Mouse (Mus musculus) neural tube, embryonic 11.5 days (tissue): ENCODE data around the gene Ptgis. TPM values are rescaled to one million over a fixed set of nuclear protein-coding genes. Genes with fewer than 3 reads are reported as not detected.

Source experiments
- ATAC-seq: fragments of 200-750 bp; cut with Nextera tagmentation; 2 replicates; pipeline ENCODE4 v1.8.0; 2017; ENCODE audit warnings: moderate number of reproducible peaks, mild to moderate bottlenecking, moderate TSS enrichment, moderate library complexity; ENCODE audit not compliant: insufficient read depth, low FRiP score, low TSS enrichment
- DNase-seq: peaks from one replicate; pipeline ENCODE4 v3.0.0-alpha.2; 2015; ENCODE audit warnings: low spot score
- H3K27ac ChIP-seq: fragments of 300-500 bp; sonication (generic); 2 replicates; pipeline ENCODE4 v1.5.1; 2014; ENCODE audit warnings: low read depth, mild to moderate bottlenecking, low read length
- H3K27me3 ChIP-seq: fragments of 300-500 bp; sonication (generic); 2 replicates; pipeline ENCODE4 v1.6.1; 2014; ENCODE audit warnings: mild to moderate bottlenecking, low read length, mixed read lengths; ENCODE audit not compliant: control insufficient read depth, insufficient read depth
- H3K36me3 ChIP-seq: fragments of 300-500 bp; sonication (generic); 2 replicates; pipeline ENCODE4 v1.6.1; 2014; ENCODE audit warnings: mild to moderate bottlenecking, low read length, moderate library complexity, mixed read lengths; ENCODE audit not compliant: control insufficient read depth, insufficient read depth
- H3K4me1 ChIP-seq: fragments of 300-500 bp; sonication (generic); 2 replicates; pipeline ENCODE4 v1.6.1; 2014; ENCODE audit warnings: low read length, mixed read lengths; ENCODE audit not compliant: control insufficient read depth, insufficient read depth
- H3K4me2 ChIP-seq: fragments of 300-500 bp; sonication (generic); 2 replicates; pipeline ENCODE4 v1.6.1; 2014; ENCODE audit warnings: low read depth, mild to moderate bottlenecking, moderate library complexity
- H3K4me3 ChIP-seq: fragments of 300-500 bp; sonication (generic); 2 replicates; pipeline ENCODE4 v1.5.1; 2014; ENCODE audit warnings: low read depth, low read length
- H3K9ac ChIP-seq: fragments of 300-500 bp; sonication (generic); 2 replicates; pipeline ENCODE4 v1.6.1; 2014; ENCODE audit warnings: mild to moderate bottlenecking, low read length
- H3K9me3 ChIP-seq: fragments of 300-500 bp; sonication (generic); 2 replicates; pipeline ENCODE4 v1.6.1; 2016; ENCODE audit warnings: low read length; ENCODE audit not compliant: control insufficient read depth
- WGBS: fragments of 180-500 bp; shearing (Covaris S2); extraction: QIAGEN DNeasy Blood & Tissue Kit; methylation state at CpG from one replicate; pipeline ENCODE4 v1.1.7; 2014; 5-methylcytosine and 5-hydroxymethylcytosine counted together
- polyA plus RNA-seq: library from polyadenylated mRNA; unstranded; fragments of >200 nt; fragmentation: Nextera tagmentation; extraction: Ambion mirVana; gene quantifications from 2 replicates; pipeline ENCODE4 v1.2.1, GENCODE M21; 2014

Ptgis gene
- polyA plus RNA-seq, 1 experiment from 2014 or later = 10.6 TPM

- H3K4me1 ChIP-seq = no peaks in the 10 kb centered on the region
- no peak for ATAC-seq
- H3K36me3 ChIP-seq = no peaks in the 10 kb centered on the region
- no peak overlapping the region for H3K27ac ChIP-seq
- H3K27me3 ChIP-seq = no peaks in the 10 kb centered on the region
- 94% methylated on average over 10 of the region's 10 CpGs for WGBS
- no peaks in the 10 kb centered on the region for H3K9me3 ChIP-seq
- H3K9ac ChIP-seq = no peak overlapping the region
- H3K4me3 ChIP-seq = no peak overlapping the region
- no peak overlapping the region for H3K4me2 ChIP-seq
- DNase-seq = no peak
These were observed 25.8 kb upstream of the Ptgis start for GRCm38 (mm10) chr2:167266231-167266630.

- no peak for DNase-seq
- no peaks in the 10 kb centered on the region for H3K9me3 ChIP-seq
These were observed 25.4 kb upstream of the Ptgis start for GRCm38 (mm10) chr2:167265806-167266205.

GRCm38 (mm10) chr2:167265021-167265420 lies 24.6 kb upstream of the Ptgis start:
- no peak overlapping the region for H3K4me2 ChIP-seq
- H3K4me3 ChIP-seq = no peak overlapping the region
- WGBS = 85% methylated on average over 2 of the region's 2 CpGs
- no peak overlapping the region for H3K27ac ChIP-seq
- no peaks in the 10 kb centered on the region for H3K36me3 ChIP-seq
- H3K9me3 ChIP-seq = no peaks in the 10 kb centered on the region
- H3K27me3 ChIP-seq = no peaks in the 10 kb centered on the region
- ATAC-seq = no peak
- DNase-seq = no peak
- H3K9ac ChIP-seq = no peak overlapping the region
- no peaks in the 10 kb centered on the region for H3K4me1 ChIP-seq

More at GRCm38 (mm10) chr2:167265806-167266205, 25.4 kb upstream of the Ptgis start:
- no peak for ATAC-seq
- WGBS = 52% methylated on average over 4 of the region's 5 CpGs
- Histone ChIP-seq H3K36me3 (no peaks in the 10 kb centered on the region), H3K4me2 (no peak overlapping the region), H3K4me3 (no peak overlapping the region), H3K27me3 (no peaks in the 10 kb centered on the region), H3K27ac (no peak overlapping the region), H3K4me1 (no peaks in the 10 kb centered on the region), H3K9ac (no peak overlapping the region)

- no peak for ATAC-seq
- Histone ChIP-seq H3K27me3 (no peaks in the 10 kb centered on the region), H3K36me3 (no peaks in the 10 kb centered on the region), H3K4me3 (no peak overlapping the region), H3K4me2 (no peak overlapping the region), H3K9ac (no peak overlapping the region), H3K4me1 (no peaks in the 10 kb centered on the region), H3K9me3 (no peaks in the 10 kb centered on the region), H3K27ac (no peak overlapping the region)
- 90% methylated on average over 11 of the region's 11 CpGs for WGBS
- DNase-seq = no peak
These were observed 23.5 kb upstream of the Ptgis start for GRCm38 (mm10) chr2:167263931-167264330.

- Histone ChIP-seq H3K4me2 (no peak overlapping the region), H3K27ac (no peak overlapping the region), H3K27me3 (no peaks in the 10 kb centered on the region), H3K4me3 (no peak overlapping the region), H3K9me3 (no peaks in the 10 kb centered on the region), H3K9ac (no peak overlapping the region), H3K4me1 (no peaks in the 10 kb centered on the region), H3K36me3 (no peaks in the 10 kb centered on the region)
- WGBS = 93% methylated on average over 8 of the region's 8 CpGs
- DNase-seq (no peak), ATAC-seq (no peak)
These were observed 22.8 kb upstream of the Ptgis start for GRCm38 (mm10) chr2:167263040-167263810.

GRCm38 (mm10) chr2:167262433-167262832 lies 22.0 kb upstream of the Ptgis start:
- Histone ChIP-seq H3K9me3 (no peaks in the 10 kb centered on the region), H3K4me1 (no peaks in the 10 kb centered on the region), H3K27ac (no peak overlapping the region), H3K9ac (no peak overlapping the region), H3K4me3 (no peak overlapping the region), H3K27me3 (no peaks in the 10 kb centered on the region), H3K36me3 (no peaks in the 10 kb centered on the region), H3K4me2 (no peak overlapping the region)
- no peak for DNase-seq
- no peak for ATAC-seq
- WGBS = 88% methylated on average over 10 of the region's 10 CpGs

GRCm38 (mm10) chr2:167261106-167261505 lies 20.7 kb upstream of the Ptgis start:
- H3K27ac ChIP-seq = no peak overlapping the region
- 87% methylated on average over 4 of the region's 4 CpGs for WGBS
- H3K9me3 ChIP-seq = no peaks in the 10 kb centered on the region
- DNase-seq (no peak), ATAC-seq (no peak)
- H3K4me2 ChIP-seq = no peak overlapping the region
- no peaks in the 10 kb centered on the region for H3K4me1 ChIP-seq
- H3K36me3 ChIP-seq = no peaks in the 10 kb centered on the region
- H3K27me3 ChIP-seq = no peaks in the 10 kb centered on the region
- no peak overlapping the region for H3K9ac ChIP-seq
- H3K4me3 ChIP-seq = no peak overlapping the region

- Histone ChIP-seq H3K4me2 (no peak overlapping the region), H3K36me3 (no peaks in the 10 kb centered on the region), H3K9me3 (no peaks in the 10 kb centered on the region), H3K4me3 (no peak overlapping the region), H3K27me3 (no peaks in the 10 kb centered on the region), H3K4me1 (no peaks in the 10 kb centered on the region), H3K9ac (no peak overlapping the region), H3K27ac (no peak overlapping the region)
- WGBS = 40% methylated on average over 3 of the region's 3 CpGs
- ATAC-seq = no peak
- DNase-seq = no peak
These were observed 17.4 kb upstream of the Ptgis start for GRCm38 (mm10) chr2:167257790-167258189.

GRCm38 (mm10) chr2:167254808-167255207 lies 14.4 kb upstream of the Ptgis start:
- 79% methylated on average over 6 of the region's 6 CpGs for WGBS
- H3K4me1 ChIP-seq = 0 out of 2 replicates have a peak, but pooled peaks cover 2% of the 10 kb centered on the region
- no peaks in the 10 kb centered on the region for H3K9me3 ChIP-seq
- ATAC-seq (no peak), DNase-seq (no peak)
- no peak overlapping the region for H3K4me3 ChIP-seq
- H3K4me2 ChIP-seq = no peak overlapping the region
- H3K9ac ChIP-seq = no peak overlapping the region
- no peaks in the 10 kb centered on the region for H3K36me3 ChIP-seq
- H3K27ac ChIP-seq = no peak overlapping the region
- H3K27me3 ChIP-seq = no peaks in the 10 kb centered on the region
